Mouse (Mus musculus) ovary, adult 18-20 months (tissue): ENCODE measurements around the gene Fut11.
"Not testable (repeated sequence)": the region's sequence is repeated elsewhere in the genome, so short reads cannot be mapped to it uniquely, and the experiment has no call there.

Source experiments
- DNase-seq: peaks from one replicate; pipeline ENCODE4 v3.0.0; 2022; ENCODE audit warnings: low spot score, mixed read lengths

Fut11 gene

GRCm38 (mm10) chr14:20674064-20674833, 20.5 kb upstream of the Fut11 start, which contains the start of gene Sec24c:
TSS of gene Sec24c (plus strand) at chr14:20674308.
- DNase-seq, result peak; percentile 97

DNA sequence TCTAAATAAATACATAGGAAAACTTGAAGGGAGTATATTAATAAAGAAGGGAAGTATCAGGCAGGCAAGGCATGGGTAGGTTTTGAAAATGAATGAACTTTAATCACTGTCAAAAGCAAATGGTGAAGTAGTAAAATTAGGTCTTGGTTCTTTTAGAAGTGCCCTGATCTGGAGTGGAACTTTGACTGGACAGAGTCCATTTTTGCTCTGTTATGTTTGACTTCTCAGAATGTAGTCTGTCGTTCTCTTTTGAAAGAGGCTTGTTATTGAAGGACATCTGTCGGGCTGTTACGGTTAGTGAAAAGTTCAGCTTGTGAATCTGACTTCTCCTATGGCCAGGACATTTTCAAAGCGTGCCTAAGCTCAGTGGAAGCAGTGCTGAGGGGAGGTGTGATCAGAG, 16.9 kb upstream of the Fut11 start:
- no peak for DNase-seq

DNA sequence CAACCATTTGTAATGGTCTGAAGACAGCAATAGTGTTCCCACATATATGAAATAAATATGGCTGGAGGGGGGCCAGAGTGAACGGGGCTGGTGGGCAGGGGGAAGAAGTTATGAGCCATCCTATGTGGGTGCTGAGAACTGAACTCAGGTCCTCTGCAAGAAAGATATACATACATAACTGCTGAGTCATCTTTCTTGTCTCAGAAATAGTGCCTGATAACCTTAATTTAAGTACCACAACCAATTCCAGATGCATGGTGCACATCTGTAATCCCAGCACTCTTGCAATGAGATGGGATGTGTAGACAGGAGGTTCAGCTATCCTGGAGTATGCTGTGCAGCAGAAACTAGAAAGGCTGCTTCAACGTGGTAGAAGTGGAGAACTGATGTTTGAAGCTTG, 13.0 kb upstream of the Fut11 start:
- DNase-seq, result no peak

- DNase-seq, result no peak
Measured at GRCm38 (mm10) chr14:20682498-20682897, 12.3 kb upstream of the Fut11 start.

GRCm38 (mm10) chr14:20686576-20686975, 8.2 kb upstream of the Fut11 start:
- no peak for DNase-seq

DNA sequence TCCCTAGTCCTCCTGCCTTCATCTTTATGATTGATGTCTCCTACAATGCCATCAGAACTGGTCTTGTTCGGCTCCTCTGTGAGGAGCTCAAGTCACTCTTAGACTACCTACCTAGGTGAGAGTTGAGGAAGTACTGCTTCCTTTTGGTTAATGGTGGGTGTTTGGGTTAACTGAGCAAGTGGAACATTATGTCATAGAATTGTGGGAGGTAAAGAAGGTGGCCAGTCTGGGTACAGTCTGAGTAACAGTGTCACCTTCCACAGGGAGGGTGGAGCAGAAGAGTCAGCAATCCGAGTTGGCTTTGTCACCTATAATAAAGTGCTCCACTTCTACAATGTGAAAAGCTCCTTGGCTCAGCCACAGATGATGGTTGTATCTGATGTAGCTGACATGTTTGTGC, 5.8 kb upstream of the Fut11 start:
- no peak for DNase-seq

GRCm38 (mm10) chr14:20691772-20692171, 3.0 kb upstream of the Fut11 start:
- DNase-seq, result no peak

DNA sequence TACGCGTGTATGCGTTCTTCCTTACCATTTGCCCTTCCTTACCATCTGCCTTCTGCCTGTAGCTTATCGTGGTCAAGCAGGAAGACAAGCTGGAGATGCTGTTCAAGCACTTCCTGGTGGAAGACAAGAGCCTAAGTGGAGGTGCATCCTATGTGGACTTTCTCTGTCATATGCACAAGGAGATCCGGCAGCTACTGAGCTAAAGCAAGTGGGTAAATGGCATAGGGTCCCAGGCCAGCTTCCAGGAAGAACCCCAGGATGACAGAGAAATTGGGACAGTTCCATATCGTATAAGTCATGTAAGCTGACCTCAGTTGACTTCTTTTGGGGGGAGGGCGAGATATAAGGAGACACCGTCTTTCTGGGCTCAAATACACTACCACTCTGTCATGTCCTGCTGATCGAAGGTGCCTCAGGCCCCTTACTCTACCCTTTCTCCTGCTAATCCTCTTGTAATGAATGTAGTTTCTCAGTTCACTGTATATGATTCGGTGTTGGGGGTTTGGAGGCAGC, 1.1 kb upstream of the Fut11 start:
- DNase-seq, result no peak

DNA sequence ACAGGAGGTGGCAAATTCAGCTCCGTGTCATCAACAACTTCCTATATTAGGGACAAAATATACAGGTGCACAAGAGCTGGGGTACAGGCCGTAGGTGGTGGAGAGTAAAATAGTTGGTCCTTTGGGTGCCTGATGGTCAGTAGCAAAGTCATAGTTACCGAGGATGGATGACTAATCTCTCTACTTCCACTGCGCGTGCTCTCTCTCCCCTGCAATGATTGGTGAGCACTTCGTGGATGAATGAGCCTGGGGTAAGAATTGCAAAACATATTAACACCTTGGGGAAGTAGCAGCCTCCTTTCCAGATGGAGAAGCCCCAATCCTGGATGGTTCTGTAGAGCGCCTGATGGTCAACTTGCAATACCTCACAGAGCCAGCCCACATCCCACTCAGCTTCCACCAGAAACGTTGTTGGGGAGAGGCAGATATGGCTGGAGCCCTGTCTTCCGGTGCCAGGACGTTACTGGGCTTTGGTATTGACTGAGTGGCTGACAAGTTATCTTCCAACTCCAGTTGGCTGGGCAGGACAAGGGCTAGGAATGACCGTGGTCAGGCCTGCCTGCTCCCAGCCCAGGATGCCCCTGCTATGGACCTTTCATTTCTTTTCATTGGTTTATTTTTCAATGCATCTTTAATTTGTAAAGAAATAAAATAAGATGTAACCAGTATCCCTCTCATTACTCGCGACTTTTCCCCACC, 434 bp upstream of the Fut11 start:
- DNase-seq, result no peak

DNA sequence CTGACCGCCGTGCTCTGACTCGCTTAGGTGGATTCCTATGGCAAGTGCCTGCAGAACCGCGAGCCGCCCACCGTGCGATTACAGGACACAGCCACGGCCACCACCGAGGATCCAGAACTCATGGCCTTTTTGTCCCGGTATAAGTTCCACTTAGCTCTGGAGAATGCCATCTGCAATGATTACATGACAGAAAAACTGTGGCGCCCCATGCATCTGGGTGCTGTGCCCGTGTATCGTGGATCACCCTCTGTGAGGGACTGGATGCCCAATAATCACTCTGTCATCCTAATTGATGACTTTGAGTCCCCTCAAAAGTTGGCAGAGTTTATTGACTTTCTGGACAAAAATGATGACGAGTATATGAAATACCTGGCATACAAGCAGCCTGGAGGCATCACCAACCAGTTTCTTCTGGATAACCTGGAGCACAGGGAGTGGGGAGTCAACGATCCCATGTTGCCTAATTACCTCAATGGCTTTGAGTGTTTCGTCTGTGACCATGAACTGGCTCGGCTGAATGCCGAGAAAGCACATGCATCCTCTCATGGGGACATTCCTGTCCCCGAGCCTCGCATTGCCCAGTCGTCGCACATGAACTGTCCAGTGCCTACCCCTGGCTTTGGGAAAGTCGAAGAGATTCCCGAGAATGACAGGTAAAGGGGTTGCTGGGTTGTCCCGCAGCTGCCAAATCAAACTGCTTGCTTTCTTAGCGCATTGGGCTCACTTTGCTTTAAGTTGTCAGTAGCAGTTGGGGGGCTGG, 1.2 kb downstream of the Fut11 start:
- DNase-seq, result no peak

DNA sequence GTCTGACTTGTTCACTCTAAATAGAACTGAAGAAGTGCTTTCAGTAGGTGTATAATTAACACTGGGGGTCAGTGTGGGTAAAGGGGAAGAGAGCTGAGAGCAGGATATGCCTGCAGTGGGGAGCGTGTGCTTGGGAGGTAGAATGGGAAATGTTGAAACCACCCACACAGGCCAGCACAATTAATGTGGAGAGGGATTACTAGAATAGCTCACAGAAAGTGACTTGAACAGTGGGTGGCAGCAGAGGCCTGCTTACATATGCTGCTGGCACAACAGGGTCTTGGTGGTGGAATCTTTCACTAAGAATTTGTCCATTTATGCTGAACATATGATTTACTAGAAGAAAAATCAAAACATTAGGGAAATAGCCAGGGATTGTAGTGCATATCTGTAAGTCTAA, 2.2 kb downstream of the Fut11 start:
- no peak for DNase-seq

- DNase-seq, result no peak
Measured at GRCm38 (mm10) chr14:20698515-20698914, 3.7 kb downstream of the Fut11 start.

GRCm38 (mm10) chr14:20700362-20700761, 5.6 kb downstream of the Fut11 start:
- no peak for DNase-seq

- DNase-seq, result no peak
Measured at GRCm38 (mm10) chr14:20701554-20701953, 6.8 kb downstream of the Fut11 start.

DNA sequence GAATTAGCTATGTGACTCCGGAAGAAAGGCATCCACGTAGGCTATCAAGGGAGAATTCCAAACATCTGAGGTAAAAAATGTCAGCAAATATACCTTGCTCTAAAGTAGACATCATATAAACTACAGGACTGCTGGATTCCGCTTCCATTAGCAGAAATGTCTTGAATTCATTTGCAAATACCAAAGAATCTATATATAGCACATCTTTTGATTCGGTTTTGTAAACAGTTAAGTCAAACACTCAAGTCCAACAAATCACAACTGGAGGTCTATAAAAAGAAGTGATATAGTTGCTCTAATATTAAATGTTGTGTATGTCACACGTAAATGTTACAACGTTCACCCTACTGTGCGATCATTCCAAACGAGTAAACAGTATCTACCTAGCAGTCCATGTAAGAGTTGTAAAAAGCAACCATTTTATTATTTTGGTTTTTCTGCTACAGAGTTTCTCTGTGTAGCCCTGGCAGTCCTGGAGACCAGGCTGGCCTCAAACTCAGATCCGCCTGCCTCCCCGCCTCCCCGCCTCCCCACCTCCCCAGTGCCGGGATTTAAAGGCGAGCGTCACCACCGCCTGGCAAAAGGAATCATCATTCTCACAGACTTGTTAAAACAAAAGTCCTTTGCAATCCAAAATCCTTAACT, 7.5 kb downstream of the Fut11 start:
- no peak for DNase-seq

DNA sequence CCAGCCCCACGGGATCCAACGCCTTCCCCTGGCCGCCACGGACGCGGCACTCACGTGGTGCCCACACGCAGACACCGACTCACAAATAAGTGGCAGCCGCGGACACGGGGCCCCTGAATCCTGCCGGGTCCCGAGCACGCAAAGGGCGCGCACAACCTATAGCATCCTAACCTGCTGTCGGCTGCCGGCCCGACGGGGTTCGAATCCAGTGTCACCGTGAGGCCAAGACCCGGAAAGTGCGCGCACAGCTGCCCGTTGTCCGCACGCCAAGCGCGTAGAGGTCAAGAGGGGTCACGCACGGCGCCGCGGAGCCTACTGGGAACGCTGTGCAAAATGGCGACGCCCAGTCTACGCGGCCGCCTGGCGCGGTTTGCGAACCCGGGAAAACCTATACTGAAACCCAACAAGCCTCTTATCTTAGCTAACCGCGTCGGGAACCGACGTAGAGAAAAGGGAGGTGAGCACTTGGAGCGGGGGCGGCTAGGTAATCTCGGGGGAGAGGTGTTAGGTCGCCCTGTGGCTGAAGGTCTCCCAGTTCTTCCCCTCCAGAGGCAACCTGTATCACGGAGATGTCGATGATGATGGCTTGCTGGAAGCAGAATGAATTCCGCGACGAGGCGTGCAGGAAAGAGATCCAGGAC, 8.1 kb downstream of the Fut11 start, which contains the start of gene Chchd1:
Chchd1 (plus strand) TSS at position 266 of the 641 bp plus-strand sequence.
- peak; percentile 76 for DNase-seq

DNA sequence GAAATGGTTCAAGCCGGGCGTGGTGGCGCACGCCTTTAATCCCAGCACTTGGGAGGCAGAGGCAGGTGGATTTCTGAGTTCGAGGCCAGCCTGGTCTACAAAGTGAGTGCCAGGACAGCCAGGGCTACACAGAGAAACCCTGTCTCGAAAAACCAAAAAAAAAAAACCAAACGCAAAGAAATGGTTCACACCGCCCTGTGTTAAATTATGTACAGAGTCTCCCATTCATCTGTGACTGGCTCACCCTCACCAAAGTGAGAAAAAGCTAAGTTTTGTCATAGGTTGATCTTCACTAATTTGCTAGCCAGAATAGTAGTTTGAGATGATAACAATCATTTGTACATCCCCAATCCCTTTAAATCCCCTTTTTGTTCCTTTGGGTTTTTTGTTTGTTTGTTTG, 8.7 kb downstream of the Fut11 start:
- not testable (repeated sequence) for DNase-seq

GRCm38 (mm10) chr14:20707201-20708190, 12.7 kb downstream of the Fut11 start, which contains the start of gene Zswim8:
TSS of gene Zswim8 (plus strand) at chr14:20707552.
- peak; percentile 80 for DNase-seq

- DNase-seq, result no peak
Measured at GRCm38 (mm10) chr14:20708239-20708638, 13.5 kb downstream of the Fut11 start.

DNA sequence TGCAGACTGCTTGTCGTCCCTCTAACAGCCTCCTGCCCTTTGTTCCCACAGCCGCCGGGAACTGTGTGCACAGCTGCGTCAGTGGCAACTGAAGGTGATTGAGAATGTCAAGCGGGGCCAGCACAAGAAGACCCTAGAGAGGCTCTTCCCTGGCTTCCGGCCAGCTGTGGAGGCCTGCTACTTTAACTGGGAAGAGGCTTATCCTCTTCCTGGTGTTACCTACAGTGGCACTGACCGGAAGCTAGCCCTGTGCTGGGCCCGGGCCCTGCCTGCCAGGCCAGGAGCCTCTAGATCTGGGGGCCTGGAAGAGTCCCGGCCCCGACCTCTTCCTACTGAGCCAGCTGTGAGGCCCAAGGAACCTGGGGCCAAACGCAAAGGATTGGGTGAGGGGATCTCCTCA, 19.1 kb downstream of the Fut11 start:
- DNase-seq, result no peak
